Mouse (Mus musculus): ENCODE results near the gene A730046J19Rik. TPM values are rescaled to one million over a fixed set of nuclear protein-coding genes. Genes with fewer than 3 reads are reported as not detected.
A peak's percentile ranks its signal among the peaks of the same experiment; 100 is the strongest.

A730046J19Rik gene
- polyA plus RNA-seq (2015; fragmentation: Nextera tagmentation; extraction: Ambion mirVana) = 0.33 and 0.38 TPM in 2 replicates

- no peak within 1 kb of the TSS for H3K4me3 ChIP-seq (ENCODE audit: low read depth, low read length)
- WGBS = 32% methylated on average over 8 of the region's 8 CpGs
Measured at GRCm38 (mm10) chrX:144153523-144153922, at the start of gene A730046J19Rik. A730046J19Rik (plus strand) TSS chrX:144153695.

GRCm38 (mm10) chrX:144104619-144105416 lies 48.7 kb upstream of the A730046J19Rik start:
- H3K36me3 ChIP-seq (ENCODE audit: control insufficient read depth, insufficient read depth) = no peaks in the 10 kb centered on the region
- no peak overlapping the region for H3K9ac ChIP-seq (ENCODE audit: low read depth, low read length)
- no peaks in the 10 kb centered on the region for H3K4me1 ChIP-seq (replicated peaks; ENCODE audit: control insufficient read depth, insufficient read depth, low read length)
- no peak for TF ChIP-seq CTCF (IDR thresholded peaks at IDR 0.05; ENCODE audit: low read depth)
- no peaks in the 10 kb centered on the region for H3K9me3 ChIP-seq (ENCODE audit: control insufficient read depth)
- no peak overlapping the region for H3K4me2 ChIP-seq (replicated peaks; ENCODE audit: low read depth)
- H3K4me3 ChIP-seq (ENCODE audit: low read depth, low read length) = no peak overlapping the region
- no peak overlapping the region for H3K27ac ChIP-seq (ENCODE audit: low read depth, low read length)
- 62% methylated on average over 2 of the region's 2 CpGs for WGBS
- no peak for ATAC-seq
- no peaks in the 10 kb centered on the region for H3K27me3 ChIP-seq (replicated peaks; ENCODE audit: control insufficient read depth, insufficient read depth, low read length)

More at GRCm38 (mm10) chrX:144153523-144153922, at the start of gene A730046J19Rik:
- Histone ChIP-seq H3K9me3 (ENCODE audit: control insufficient read depth) (no peaks in the 10 kb centered on the region), H3K4me1 (replicated peaks; ENCODE audit: control insufficient read depth, insufficient read depth, low read length) (no peaks in the 10 kb centered on the region), H3K9ac (ENCODE audit: low read depth, low read length) (no peak within 1 kb of the TSS), H3K36me3 (ENCODE audit: control insufficient read depth, insufficient read depth) (no peaks in the 10 kb centered on the region), H3K27me3 (replicated peaks; ENCODE audit: control insufficient read depth, insufficient read depth, low read length) (no peaks in the 10 kb centered on the region), H3K4me2 (replicated peaks; ENCODE audit: low read depth) (peak within 1 kb of the TSS; percentile 35), H3K27ac (ENCODE audit: low read depth, low read length) (no peak within 1 kb of the TSS)
- ATAC-seq = no peak
- no peak for TF ChIP-seq CTCF (IDR thresholded peaks at IDR 0.05; ENCODE audit: low read depth)

- no peak for ATAC-seq
Measured at GRCm38 (mm10) chrX:144136281-144136680, 17.2 kb upstream of the A730046J19Rik start.

GRCm38 (mm10) chrX:144149987-144150386 lies 3.5 kb upstream of the A730046J19Rik start:
- no peak for ATAC-seq
- Histone ChIP-seq H3K4me1 (replicated peaks; ENCODE audit: control insufficient read depth, insufficient read depth, low read length) (no peaks in the 10 kb centered on the region), H3K4me2 (replicated peaks; ENCODE audit: low read depth) (no peak overlapping the region), H3K27ac (ENCODE audit: low read depth, low read length) (no peak overlapping the region), H3K27me3 (replicated peaks; ENCODE audit: control insufficient read depth, insufficient read depth, low read length) (no peaks in the 10 kb centered on the region), H3K36me3 (ENCODE audit: control insufficient read depth, insufficient read depth) (no peaks in the 10 kb centered on the region), H3K9ac (ENCODE audit: low read depth, low read length) (no peak overlapping the region), H3K9me3 (ENCODE audit: control insufficient read depth) (no peaks in the 10 kb centered on the region), H3K4me3 (ENCODE audit: low read depth, low read length) (no peak overlapping the region)
- no peak for TF ChIP-seq CTCF (IDR thresholded peaks at IDR 0.05; ENCODE audit: low read depth)
- WGBS = 73% methylated on average over 2 of the region's 2 CpGs

More at GRCm38 (mm10) chrX:144136281-144136680, 17.2 kb upstream of the A730046J19Rik start:
- Histone ChIP-seq H3K4me2 (replicated peaks; ENCODE audit: low read depth) (no peak overlapping the region), H3K27ac (ENCODE audit: low read depth, low read length) (no peak overlapping the region), H3K9ac (ENCODE audit: low read depth, low read length) (no peak overlapping the region), H3K36me3 (ENCODE audit: control insufficient read depth, insufficient read depth) (no peaks in the 10 kb centered on the region), H3K9me3 (ENCODE audit: control insufficient read depth) (no peaks in the 10 kb centered on the region), H3K4me3 (ENCODE audit: low read depth, low read length) (no peak overlapping the region), H3K27me3 (replicated peaks; ENCODE audit: control insufficient read depth, insufficient read depth, low read length) (no peaks in the 10 kb centered on the region), H3K4me1 (replicated peaks; ENCODE audit: control insufficient read depth, insufficient read depth, low read length) (no peaks in the 10 kb centered on the region)
- 81% methylated on average over 1 of the region's 1 CpGs for WGBS
- no peak for TF ChIP-seq CTCF (IDR thresholded peaks at IDR 0.05; ENCODE audit: low read depth)

GRCm38 (mm10) chrX:144154111-144154510 lies 616 bp downstream of the A730046J19Rik start:
- 25% methylated on average over 7 of the region's 7 CpGs for WGBS
- Histone ChIP-seq H3K9me3 (ENCODE audit: control insufficient read depth) (no peaks in the 10 kb centered on the region), H3K36me3 (ENCODE audit: control insufficient read depth, insufficient read depth) (no peaks in the 10 kb centered on the region), H3K4me1 (replicated peaks; ENCODE audit: control insufficient read depth, insufficient read depth, low read length) (no peaks in the 10 kb centered on the region), H3K4me2 (replicated peaks; ENCODE audit: low read depth) (0 out of 2 replicates have a peak overlapping the region, but pooled peaks have one; percentile 35), H3K27me3 (replicated peaks; ENCODE audit: control insufficient read depth, insufficient read depth, low read length) (no peaks in the 10 kb centered on the region), H3K4me3 (ENCODE audit: low read depth, low read length) (no peak overlapping the region), H3K9ac (ENCODE audit: low read depth, low read length) (no peak overlapping the region), H3K27ac (ENCODE audit: low read depth, low read length) (no peak overlapping the region)
- no peak for TF ChIP-seq CTCF (IDR thresholded peaks at IDR 0.05; ENCODE audit: low read depth)
- ATAC-seq = no peak

- no peak overlapping the region for H3K9ac ChIP-seq (ENCODE audit: low read depth, low read length)
- no peaks in the 10 kb centered on the region for H3K9me3 ChIP-seq (ENCODE audit: control insufficient read depth)
- no peak for ATAC-seq
- no peak overlapping the region for H3K27ac ChIP-seq (ENCODE audit: low read depth, low read length)
- WGBS = 62% methylated on average over 5 of the region's 5 CpGs
- H3K4me1 ChIP-seq (replicated peaks; ENCODE audit: control insufficient read depth, insufficient read depth, low read length) = no peaks in the 10 kb centered on the region
- H3K4me2 ChIP-seq (replicated peaks; ENCODE audit: low read depth) = no peak overlapping the region
- TF ChIP-seq CTCF (IDR thresholded peaks at IDR 0.05; ENCODE audit: low read depth) = no peak
- H3K36me3 ChIP-seq (ENCODE audit: control insufficient read depth, insufficient read depth) = no peaks in the 10 kb centered on the region
- no peak overlapping the region for H3K4me3 ChIP-seq (ENCODE audit: low read depth, low read length)
- no peaks in the 10 kb centered on the region for H3K27me3 ChIP-seq (replicated peaks; ENCODE audit: control insufficient read depth, insufficient read depth, low read length)
Measured at GRCm38 (mm10) chrX:144162936-144163335, 9.4 kb downstream of the A730046J19Rik start.

Other genes with a start within 250 kb of the A730046J19Rik start
- gene Dcx, start 220.4 kb upstream of the A730046J19Rik start, polyA plus RNA-seq (2015; fragmentation: Nextera tagmentation; extraction: Ambion mirVana) = 1.0 and 1.1 TPM in 2 replicates
- gene Alg13, start 164.1 kb downstream of the A730046J19Rik start, polyA plus RNA-seq (2015; fragmentation: Nextera tagmentation; extraction: Ambion mirVana) = 8.0 and 8.5 TPM in 2 replicates